In the genomic region with DNA sequence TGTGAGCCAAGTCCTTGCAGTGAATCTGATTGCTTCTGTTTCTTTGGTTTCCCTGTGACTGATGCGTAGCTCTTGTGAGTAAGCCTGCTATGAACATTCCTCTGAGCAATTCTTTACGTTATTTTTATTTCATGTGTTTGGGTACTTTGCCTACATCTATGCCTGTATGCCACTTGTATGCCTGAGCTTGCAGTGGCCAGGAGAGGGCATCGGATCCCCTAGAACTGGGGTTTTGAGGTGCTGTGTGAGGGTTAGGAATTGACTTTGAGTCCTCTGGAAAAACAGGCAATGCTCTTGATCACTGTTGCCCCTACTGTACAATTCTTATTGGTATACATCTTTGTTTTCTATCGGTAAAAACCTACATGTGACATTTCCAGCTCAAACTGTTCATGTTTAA, we compare ENCODE assay signal across 12 mouse cellular contexts. TPM values are rescaled to one million over a fixed set of nuclear protein-coding genes. Genes with fewer than 3 reads are reported as not detected.
DNase-seq lines count a peak whose midpoint lies in the region; ATAC-seq lines count a peak whose summit lies in the region.
"Had no signal": no experiment of that assay in that cellular context is flagged by ENCODE, and none has a peak within 500 bp of the region (broad histone marks: within the 10 kb centered on the region; RNA-seq: fewer than 3 reads in every experiment).

No protein-coding gene starts in this region.

- DNase-seq in frontal cortex, postnatal 14 days (ENCODE audit: low spot score in 2 of 2), result no peak
- peak; percentile 11 for DNase-seq in left cerebral cortex, postnatal 4 days
- no peak for DNase-seq in left cerebral cortex, postnatal 10 days (ENCODE audit: extremely low spot score in 1 of 2, low spot score in 2 of 2)
- peak; percentile 8 for DNase-seq in ES-CJ7 (ENCODE audit: low read depth, low spot score)
- DNase-seq in cerebellum, postnatal 36 days, result peak; percentile 10 to 13
- no peak for DNase-seq in thymus, postnatal 4 days
- DNase-seq: adrenal gland, postnatal 10 days; gastrocnemius, postnatal 25 days; thymus, postnatal 25 days had no signal

- intact Hi-C loops in left cerebral cortex, postnatal 4 days (cut with DNase I), result no loop called here
- intact Hi-C loops in left cerebral cortex, postnatal 10 days (cut with DNase I), result no loop called here

- peak; percentile 41 for ATAC-seq in frontal cortex, adult (ENCODE audit: low TSS enrichment)
- ATAC-seq: forebrain, embryonic 16.5 days had no signal

RNA-seq across cellular contexts. Expression of gene Ogdhl, which starts 52.2 kb away (rescaled TPM):
- 10 to 100 TPM; 35.3 to 40.3 TPM for total RNA-seq in left cerebral cortex, postnatal 4 days (2021)
- total RNA-seq in left cerebral cortex, postnatal 10 days (2021), result 10 to 100 TPM; 55.3 to 63.5 TPM
- total RNA-seq: neutrophil, adult 5-6 weeks had no signal

Comparison
In these comparisons a context has a peak if more than half of its experiments do, and no peak if none do; other contexts are left out.
1. DNase-seq: peak in left cerebral cortex, postnatal 4 days (single experiment), ES-CJ7 (single experiment) and cerebellum, postnatal 36 days (2 of 2); none in frontal cortex, postnatal 14 days (0 of 2), left cerebral cortex, postnatal 10 days (0 of 2) and thymus, postnatal 4 days (single experiment).